Mouse (Mus musculus) thymus, postnatal 36 days (tissue): ENCODE data around the gene Sec63.

Experiments used
- DNase-seq, 2 experiments: peaks; one replicate each; pipeline ENCODE4 v3.0.0; 2022; ENCODE audit warnings: mixed read lengths in 2 of 2

Gene Sec63

GRCm38 (mm10) chr10:42863621-42864391 lies 102.5 kb downstream of the Sec63 start:
- DNase-seq, result peak; percentile 36 to 50

- DNase-seq, result no peak
These were observed 103.4 kb downstream of the Sec63 start for GRCm38 (mm10) chr10:42864696-42865095.

GRCm38 (mm10) chr10:42868416-42868815 lies 107.1 kb downstream of the Sec63 start:
- DNase-seq, result no peak

GRCm38 (mm10) chr10:42869467-42869866 lies 108.2 kb downstream of the Sec63 start:
- DNase-seq, result no peak

- DNase-seq, result no peak
These were observed 111.1 kb downstream of the Sec63 start for GRCm38 (mm10) chr10:42872269-42873010.

GRCm38 (mm10) chr10:42873077-42873595 lies 111.8 kb downstream of the Sec63 start:
- DNase-seq, result no peak

GRCm38 (mm10) chr10:42876172-42876571 lies 114.9 kb downstream of the Sec63 start:
- no peak for DNase-seq

GRCm38 (mm10) chr10:42879269-42879681 lies 118.0 kb downstream of the Sec63 start:
- DNase-seq, result no peak

- DNase-seq, result no peak
These were observed 118.4 kb downstream of the Sec63 start for GRCm38 (mm10) chr10:42879682-42880081.
